Mouse (Mus musculus): ENCODE results near the gene Agap1.

Agap1 gene

GRCm38 (mm10) chr1:89576985-89577384 lies 122.4 kb downstream of the Agap1 start:
- DNase-seq (ENCODE audit: low read depth, low spot score), result peak; percentile 71

GRCm38 (mm10) chr1:89580031-89580998 lies 125.7 kb downstream of the Agap1 start:
- peak; percentile 68 for DNase-seq (ENCODE audit: low read depth, low spot score)

- DNase-seq (ENCODE audit: low read depth, low spot score), result peak; percentile 70
These were observed 126.6 kb downstream of the Agap1 start for GRCm38 (mm10) chr1:89580999-89581765.

- no peak for DNase-seq (ENCODE audit: low read depth, low spot score)
These were observed 127.1 kb downstream of the Agap1 start for GRCm38 (mm10) chr1:89581766-89582125.

GRCm38 (mm10) chr1:89583369-89583768 lies 128.8 kb downstream of the Agap1 start:
- no peak for DNase-seq (ENCODE audit: low read depth, low spot score)

- no peak for DNase-seq (ENCODE audit: low read depth, low spot score)
These were observed 132.5 kb downstream of the Agap1 start for GRCm38 (mm10) chr1:89586991-89587683.

GRCm38 (mm10) chr1:89588154-89588553 lies 133.5 kb downstream of the Agap1 start:
- no peak for DNase-seq (ENCODE audit: low read depth, low spot score)

GRCm38 (mm10) chr1:89590994-89591393 lies 136.4 kb downstream of the Agap1 start:
- no peak for DNase-seq (ENCODE audit: low read depth, low spot score)

GRCm38 (mm10) chr1:89593219-89593618 lies 138.6 kb downstream of the Agap1 start:
- DNase-seq (ENCODE audit: low read depth, low spot score), result no peak

- no peak for DNase-seq (ENCODE audit: low read depth, low spot score)
These were observed 140.4 kb downstream of the Agap1 start for GRCm38 (mm10) chr1:89594999-89595398.

GRCm38 (mm10) chr1:89595421-89595820 lies 140.8 kb downstream of the Agap1 start:
- DNase-seq (ENCODE audit: low read depth, low spot score), result no peak

GRCm38 (mm10) chr1:89596223-89596622 lies 141.6 kb downstream of the Agap1 start:
- no peak for DNase-seq (ENCODE audit: low read depth, low spot score)

- DNase-seq (ENCODE audit: low read depth, low spot score), result no peak
These were observed 144.3 kb downstream of the Agap1 start for GRCm38 (mm10) chr1:89598906-89599305.

- no peak for DNase-seq (ENCODE audit: low read depth, low spot score)
These were observed 145.6 kb downstream of the Agap1 start for GRCm38 (mm10) chr1:89599983-89600741.

- DNase-seq (ENCODE audit: low read depth, low spot score), result no peak
These were observed 146.7 kb downstream of the Agap1 start for GRCm38 (mm10) chr1:89601349-89601748.

- DNase-seq (ENCODE audit: low read depth, low spot score), result no peak
These were observed 148.3 kb downstream of the Agap1 start for GRCm38 (mm10) chr1:89602879-89603278.

GRCm38 (mm10) chr1:89606612-89607011 lies 152.0 kb downstream of the Agap1 start:
- DNase-seq (ENCODE audit: low read depth, low spot score), result peak; percentile 64

GRCm38 (mm10) chr1:89608766-89609165 lies 154.2 kb downstream of the Agap1 start:
- no peak for DNase-seq (ENCODE audit: low read depth, low spot score)

- no peak for DNase-seq (ENCODE audit: low read depth, low spot score)
These were observed 155.4 kb downstream of the Agap1 start for GRCm38 (mm10) chr1:89609964-89610363.

- DNase-seq (ENCODE audit: low read depth, low spot score), result no peak
These were observed 156.9 kb downstream of the Agap1 start for GRCm38 (mm10) chr1:89611521-89611920.

- no peak for DNase-seq (ENCODE audit: low read depth, low spot score)
These were observed 158.7 kb downstream of the Agap1 start for GRCm38 (mm10) chr1:89613234-89613870.

All from ES-CJ7 (cell line).